Mouse (Mus musculus) large intestine, adult 2 months (tissue): ENCODE results near the gene Idua. TPM values are rescaled to one million over a fixed set of nuclear protein-coding genes. Genes with fewer than 3 reads are reported as not detected.

Source experiments
- DNase-seq: peaks from one replicate; pipeline ENCODE4 v3.0.0-alpha.2; 2012; ENCODE audit warnings: low read depth, low spot score
- WGBS: fragments of 180-500 bp; shearing (Covaris S2); methylation state at CpG from one replicate; pipeline ENCODE4 v1.1.7; 2018; 5-methylcytosine and 5-hydroxymethylcytosine counted together
- polyA plus RNA-seq: library from polyadenylated mRNA; depleted of rRNA; stranded (reverse); fragments of >200 nt; gene quantifications from 2 replicates; pipeline ENCODE4 v1.2.3, GENCODE M21; 2012

Gene Idua
- polyA plus RNA-seq, 1 experiment, result 7.7 TPM

- no peak for DNase-seq
- 34% methylated on average over 25 of the region's 25 CpGs for WGBS
Measured at GRCm38 (mm10) chr5:108677605-108678295, 17.6 kb downstream of the Idua start.

DNA sequence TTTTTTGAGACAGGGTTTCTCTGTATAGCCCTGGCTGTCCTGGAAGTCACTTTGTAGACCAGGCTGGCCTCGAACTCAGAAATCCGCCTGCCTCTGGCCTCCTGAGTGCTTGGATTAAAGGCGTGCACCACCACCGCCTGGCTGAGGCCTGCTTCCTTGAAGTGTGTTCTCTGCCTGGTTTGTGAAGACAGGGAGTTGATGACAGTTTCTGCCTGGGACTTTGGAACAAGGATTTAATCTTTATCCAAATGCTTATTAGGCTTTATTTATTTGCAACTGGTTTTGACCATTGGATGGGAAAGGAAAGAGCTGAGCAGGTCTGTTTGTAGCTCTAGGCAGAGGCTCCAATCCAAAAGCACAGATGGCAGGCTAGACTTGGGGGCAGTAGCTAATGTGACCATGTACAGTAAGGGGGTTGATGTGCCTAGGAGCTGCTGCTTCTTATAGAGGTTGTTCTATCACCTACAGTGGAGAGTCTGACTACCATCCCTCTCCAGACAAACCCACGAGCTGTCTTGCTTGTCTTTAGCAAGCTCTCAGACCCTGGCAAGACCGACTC lies 18.2 kb downstream of the Idua start:
- 87% methylated on average over 6 of the region's 6 CpGs for WGBS
- DNase-seq, result no peak

DNA sequence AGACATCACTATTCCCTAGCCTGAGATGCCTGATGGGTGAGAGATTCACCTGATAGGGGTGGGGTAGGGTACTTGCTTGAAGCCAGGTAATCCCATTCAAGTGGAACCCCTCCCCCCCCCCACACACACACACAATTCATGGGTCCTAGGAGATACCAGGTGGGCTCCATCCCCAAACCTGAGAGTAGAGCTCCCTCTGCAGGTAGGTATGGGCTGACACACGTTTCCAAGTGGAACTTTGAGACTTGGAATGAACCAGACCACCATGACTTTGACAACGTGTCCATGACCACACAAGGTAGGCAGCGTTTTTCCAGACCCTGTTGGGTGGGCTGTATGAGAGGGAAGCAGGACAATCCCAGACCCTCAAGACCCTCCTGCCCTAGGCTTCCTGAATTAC lies 19.8 kb downstream of the Idua start:
- DNase-seq, result no peak
- 59% methylated on average over 3 of the region's 3 CpGs for WGBS

GRCm38 (mm10) chr5:108680871-108681270 lies 20.7 kb downstream of the Idua start:
- DNase-seq, result no peak
- WGBS, result 94% methylated on average over 6 of the region's 6 CpGs

DNA sequence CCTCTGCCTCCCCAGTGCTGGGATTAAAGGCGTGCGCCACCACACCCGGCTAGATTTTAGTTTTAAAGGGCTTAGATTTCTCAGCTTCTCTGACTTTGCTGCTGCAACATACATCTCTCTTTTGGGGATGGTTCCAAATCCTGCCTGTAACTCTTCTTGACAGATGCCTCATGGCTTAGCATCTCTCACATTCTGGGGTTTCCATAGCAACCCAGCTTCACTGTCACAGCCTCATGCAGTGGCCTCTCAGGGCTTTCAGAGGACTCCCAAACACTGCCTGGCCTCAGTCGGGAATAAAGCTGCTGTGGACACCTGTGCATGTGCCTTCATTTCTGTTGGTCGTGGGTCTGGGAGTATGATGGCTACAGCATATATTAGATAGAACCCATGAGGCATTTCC lies 29.0 kb downstream of the Idua start:
- no peak for DNase-seq
- WGBS, result 84% methylated on average over 5 of the region's 5 CpGs

DNA sequence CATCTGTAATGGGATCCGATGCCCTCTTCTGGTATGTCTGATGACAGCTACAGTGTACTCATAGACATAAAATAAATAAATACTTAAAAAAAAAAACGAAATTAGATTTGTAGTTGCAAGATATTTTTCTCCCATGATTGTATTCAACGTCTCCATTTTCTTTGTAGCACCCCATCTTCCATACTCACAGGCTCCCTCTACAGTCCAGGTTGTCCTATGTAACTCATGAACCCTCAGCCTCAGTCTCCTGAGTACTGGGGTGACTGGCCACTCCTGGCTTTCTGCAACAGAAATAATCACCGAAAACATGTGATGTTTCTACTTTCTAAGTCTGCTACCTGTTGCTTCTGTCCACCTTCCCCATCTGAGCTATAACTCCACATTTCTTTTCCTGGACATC lies 31.0 kb downstream of the Idua start:
- 68% methylated on average over 4 of the region's 4 CpGs for WGBS
- no peak for DNase-seq

DNA sequence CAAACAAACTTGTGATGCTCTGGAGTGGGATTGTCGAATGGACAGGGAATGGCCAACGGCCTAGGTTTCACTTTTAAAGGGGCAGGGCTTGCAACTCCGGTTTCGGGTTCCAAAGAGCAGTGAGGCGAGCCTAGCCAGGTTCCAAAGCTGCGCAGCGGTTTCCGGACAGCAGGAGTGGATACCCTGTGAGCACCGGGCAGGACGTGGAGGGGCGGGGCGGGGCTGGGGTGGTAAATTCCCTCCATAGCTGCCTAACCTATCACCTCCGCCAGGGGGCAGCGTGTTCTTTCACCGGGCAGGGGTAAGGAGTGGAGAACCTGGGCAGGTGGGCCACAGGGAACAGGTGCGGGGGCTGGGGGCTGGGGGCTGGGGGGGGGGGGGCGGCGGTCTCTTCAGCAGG lies 32.1 kb downstream of the Idua start, which contains the start of gene Fgfrl1:
Gene Fgfrl1 (plus strand): TSS at position 112 of the 400 bp plus-strand sequence.
- DNase-seq, result peak; percentile 62
- WGBS, result 2% methylated on average over 16 of the region's 18 CpGs

DNA sequence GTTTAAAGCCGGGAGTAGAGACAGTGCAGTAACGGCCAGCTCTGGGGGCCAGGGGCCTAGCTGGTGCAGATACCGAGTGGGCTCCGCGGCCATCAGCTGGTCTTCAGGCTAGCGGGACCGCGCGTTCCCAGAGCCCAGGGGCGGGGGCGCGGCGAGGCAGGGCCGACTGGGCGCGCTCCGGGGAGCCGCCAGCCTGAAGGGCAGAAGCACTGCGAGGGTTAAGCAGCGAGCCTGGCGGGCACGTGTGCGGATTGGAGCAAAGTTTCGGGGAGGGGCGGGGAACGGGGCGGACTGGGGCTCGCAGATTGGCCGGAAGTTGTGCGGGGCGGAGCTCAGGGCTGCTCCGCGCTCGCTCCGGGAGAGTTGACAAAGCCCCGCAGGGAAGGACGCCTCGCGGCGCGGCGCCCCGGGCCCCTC lies 33.7 kb downstream of the Idua start:
- peak; percentile 73 for DNase-seq
- WGBS, result under 1% methylated on average over 41 of the region's 43 CpGs

- 1% methylated on average over 94 of the region's 99 CpGs for WGBS
- DNase-seq, result no peak
Measured at GRCm38 (mm10) chr5:108694352-108695261, 34.5 kb downstream of the Idua start.

GRCm38 (mm10) chr5:108695861-108696260 lies 35.7 kb downstream of the Idua start:
- WGBS, result 88% methylated on average over 12 of the region's 12 CpGs
- DNase-seq, result no peak

DNA sequence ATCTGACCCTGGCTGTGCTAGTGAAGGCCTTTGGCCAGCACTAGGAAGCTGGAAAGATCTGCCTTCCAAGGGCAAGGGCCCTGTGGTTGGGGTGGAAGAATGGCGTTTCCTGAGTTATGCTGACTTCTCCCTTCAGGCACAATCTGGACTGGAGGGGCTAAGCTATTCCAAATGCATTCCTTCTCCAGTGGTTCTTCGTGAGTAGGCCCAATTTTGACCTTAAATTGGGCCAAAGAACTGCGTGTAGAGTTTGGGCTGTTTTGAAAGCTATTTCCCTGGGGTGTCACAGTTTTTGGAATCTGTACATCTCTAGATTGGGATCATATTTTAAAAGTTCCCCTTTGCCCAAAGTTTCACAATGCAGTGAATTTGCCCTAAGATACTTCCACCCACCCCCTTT lies 36.4 kb downstream of the Idua start:
- 76% methylated on average over 3 of the region's 3 CpGs for WGBS
- DNase-seq, result no peak

DNA sequence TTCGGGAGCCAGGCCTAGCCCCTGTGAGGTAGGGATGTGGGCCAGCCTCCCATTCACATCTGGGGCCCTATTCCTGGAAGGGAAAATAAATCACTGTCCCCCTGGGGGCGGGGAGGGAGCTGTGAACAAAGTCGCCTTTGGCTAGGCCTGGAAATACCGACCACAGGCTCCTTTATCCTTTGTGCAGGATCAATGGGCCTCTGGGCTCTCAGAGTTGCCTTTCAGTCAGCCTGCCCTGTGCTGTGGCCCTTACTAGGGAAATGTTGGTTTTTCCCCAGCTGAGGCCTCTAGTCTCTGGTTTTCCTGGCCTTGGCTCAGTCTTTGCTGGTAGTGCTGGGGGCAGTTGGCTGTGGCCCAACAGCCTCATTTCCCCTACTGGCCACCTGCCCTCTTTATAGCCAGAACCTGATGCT lies 37.2 kb downstream of the Idua start:
- 66% methylated on average over 4 of the region's 4 CpGs for WGBS
- DNase-seq, result no peak

GRCm38 (mm10) chr5:108700346-108700745 lies 40.2 kb downstream of the Idua start:
- WGBS, result 54% methylated on average over 3 of the region's 3 CpGs
- no peak for DNase-seq

DNA sequence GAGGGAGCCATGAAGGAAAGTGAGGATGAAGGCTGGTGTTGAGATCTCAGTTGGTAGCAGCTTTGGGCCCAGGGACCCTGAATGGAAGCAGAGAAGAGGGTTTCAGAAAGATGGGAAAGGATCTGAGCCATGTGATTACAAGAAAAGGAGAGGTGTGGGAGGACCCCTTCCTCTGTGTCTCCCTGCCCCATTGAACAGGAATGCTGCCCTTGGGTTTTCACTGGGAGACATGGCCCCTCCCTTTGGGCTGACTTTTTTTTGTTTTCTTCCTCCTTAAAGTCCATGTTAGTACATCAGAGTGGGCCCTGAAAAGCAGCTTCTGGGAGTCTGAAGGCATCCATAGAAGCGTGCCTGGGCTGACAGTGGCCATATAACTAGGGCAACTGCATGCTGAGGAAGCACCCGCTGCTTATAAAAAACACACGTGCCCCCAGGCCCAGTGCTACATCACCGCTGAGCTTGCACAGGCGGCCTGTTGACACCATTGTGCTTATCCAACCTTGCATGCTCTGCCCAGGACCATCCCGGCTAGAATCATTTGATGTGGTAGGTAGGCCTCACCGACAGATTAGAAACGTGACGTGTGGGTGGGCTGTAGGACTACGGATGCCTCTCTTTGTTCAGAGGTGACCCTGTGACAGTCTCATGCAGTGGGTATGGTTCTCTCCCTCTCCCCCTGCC lies 41.4 kb downstream of the Idua start:
- DNase-seq, result no peak
- WGBS, result 84% methylated on average over 10 of the region's 10 CpGs

GRCm38 (mm10) chr5:108703754-108704626 lies 43.9 kb downstream of the Idua start:
- WGBS, result 46% methylated on average over 12 of the region's 12 CpGs
- DNase-seq, result no peak

DNA sequence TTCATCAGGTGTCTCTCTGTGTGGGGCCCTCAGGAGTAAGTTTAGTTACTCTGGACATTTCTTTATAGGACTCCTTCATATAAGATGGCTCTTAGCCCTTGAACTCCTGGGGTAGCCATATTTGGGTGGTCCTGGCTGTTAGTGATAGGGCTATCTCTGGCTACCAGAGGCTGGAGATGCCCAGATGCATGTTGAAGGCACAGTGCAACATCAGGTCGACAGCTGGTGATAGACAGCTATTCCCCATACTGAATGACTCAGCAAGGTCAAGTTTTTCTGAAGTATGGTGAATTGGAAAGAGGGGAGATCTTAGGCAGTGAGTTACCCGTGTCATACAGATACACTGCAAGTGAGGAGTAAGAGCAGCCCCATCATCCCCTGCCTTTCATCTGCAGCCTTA lies 47.6 kb downstream of the Idua start:
- WGBS, result 62% methylated on average over 2 of the region's 2 CpGs
- DNase-seq, result no peak

GRCm38 (mm10) chr5:108708419-108708818 lies 48.3 kb downstream of the Idua start:
- WGBS, result 60% methylated on average over 1 of the region's 1 CpGs
- DNase-seq, result no peak

GRCm38 (mm10) chr5:108708981-108709731 lies 49.0 kb downstream of the Idua start:
- DNase-seq, result no peak
- WGBS, result 44% methylated on average over 6 of the region's 6 CpGs
